9 mouse cellular contexts compared by ENCODE assay signal in genomic region chr16:65816059-65816458, GRCm38 (mm10). TPM values are rescaled to one million over a fixed set of nuclear protein-coding genes. Genes with fewer than 3 reads are reported as not detected.
DNase-seq lines count a peak whose midpoint lies in the region; ATAC-seq and TF ChIP-seq lines count a peak whose summit lies in the region.
"Had no signal": no experiment of that assay in that cellular context is flagged by ENCODE, and none has a peak within 500 bp of the region (broad histone marks: within the 10 kb centered on the region; RNA-seq: fewer than 3 reads in every experiment).

No protein-coding gene starts in this region.

- H3K27ac ChIP-seq in heart, embryonic 10.5 days = no peak overlapping the region
- H3K27ac ChIP-seq in forebrain, embryonic 12.5 days = no peak overlapping the region
- H3K27ac ChIP-seq in limb, embryonic 14.5 days (replicated peaks; ENCODE audit: low read depth, low read length) = no peak overlapping the region

- H3K4me1 ChIP-seq in heart, embryonic 10.5 days = peaks cover 5% of the 10 kb centered on the region
- peaks cover 9% of the 10 kb centered on the region for H3K4me1 ChIP-seq in forebrain, embryonic 12.5 days
- H3K4me1 ChIP-seq in limb, embryonic 14.5 days (ENCODE audit: control insufficient read depth, insufficient read depth, low read length) = 0 out of 2 replicates have a peak, but pooled peaks cover 2% of the 10 kb centered on the region

- peak overlapping the region; percentile 76; the same call in 1 of the 2 replicates for H3K4me3 ChIP-seq in heart, embryonic 10.5 days
- peak overlapping the region; percentile 63 for H3K4me3 ChIP-seq in forebrain, embryonic 12.5 days (replicated peaks)
- peak overlapping the region; percentile 55 for H3K4me3 ChIP-seq in limb, embryonic 14.5 days (replicated peaks; ENCODE audit: low read length)

- WGBS in heart, embryonic 10.5 days = 35% methylated on average over 3 of the region's 3 CpGs
- WGBS in forebrain, embryonic 12.5 days = 13% methylated on average over 3 of the region's 3 CpGs
- 31% methylated on average over 3 of the region's 3 CpGs for WGBS in limb, embryonic 14.5 days

- no peak for ATAC-seq in forebrain, embryonic 12.5 days (ENCODE audit: low FRiP score)
- no peak for ATAC-seq in limb, embryonic 14.5 days (ENCODE audit: low FRiP score, low read depth)
- no peak for ATAC-seq in inflammation-experienced regulatory T-cells, adult 6 months

- H3K27me3 ChIP-seq in heart, embryonic 10.5 days (ENCODE audit: insufficient read depth, poor library complexity, severe bottlenecking) = peaks cover 10% of the 10 kb centered on the region; the same call in 1 of the 2 replicates
- H3K27me3 ChIP-seq in forebrain, embryonic 12.5 days = peaks cover 9% of the 10 kb centered on the region
- peaks cover 9% of the 10 kb centered on the region; the same call in 1 of the 2 replicates for H3K27me3 ChIP-seq in limb, embryonic 14.5 days (ENCODE audit: control insufficient read depth, insufficient read depth, low read length)

- H3K36me3 ChIP-seq in heart, embryonic 10.5 days = no peaks in the 10 kb centered on the region
- H3K36me3 ChIP-seq in forebrain, embryonic 12.5 days (replicated peaks) = no peaks in the 10 kb centered on the region
- H3K36me3 ChIP-seq in limb, embryonic 14.5 days (ENCODE audit: control insufficient read depth, insufficient read depth, low read length) = no peaks in the 10 kb centered on the region

- H3K9ac ChIP-seq in forebrain, embryonic 12.5 days = no peak overlapping the region
- H3K9ac ChIP-seq in limb, embryonic 14.5 days (ENCODE audit: low read depth, low read length, severe bottlenecking) = peak overlapping the region; percentile 58

- peak overlapping the region; percentile 86 for H3K4me2 ChIP-seq in forebrain, embryonic 12.5 days
- H3K4me2 ChIP-seq in limb, embryonic 14.5 days (replicated peaks; ENCODE audit: low read depth, low read length, severe bottlenecking) = peak overlapping the region; percentile 83

- DNase-seq in heart, embryonic 10.5 days (ENCODE audit: low spot score) = no peak
- DNase-seq in heart, postnatal 10 days = no peak
- peak; percentile 63 for DNase-seq in 3T3-L1 (ENCODE audit: low read depth, low spot score)
- no peak for DNase-seq in limb, embryonic 14.5 days (ENCODE audit: low spot score)
- no peak for DNase-seq in cerebellum, adult 9-10 months
- DNase-seq in natural killer cell, adult 2 months (ENCODE audit: low spot score in 2 of 2) = no peak
- DNase-seq: cerebellum, adult 11-12 months had no signal

- TF ChIP-seq POLR2A in limb, embryonic 14.5 days (IDR thresholded peaks at IDR 0.05; ENCODE audit: borderline replicate concordance, extremely low read depth, insufficient read depth, insufficient read length) = no peak

- no peaks in the 10 kb centered on the region for H3K9me3 ChIP-seq in heart, embryonic 10.5 days
- H3K9me3 ChIP-seq in forebrain, embryonic 12.5 days = 0 out of 2 replicates have a peak, but pooled peaks cover 4% of the 10 kb centered on the region
- H3K9me3 ChIP-seq in limb, embryonic 14.5 days (ENCODE audit: control insufficient read depth, low read length) = peaks cover 6% of the 10 kb centered on the region; the same call in 1 of the 2 replicates

- intact Hi-C loops in heart, postnatal 10 days (cut with DNase I) = no loop called here

RNA-seq across cellular contexts. Expression of gene Vgll3, which starts 1.0 kb away (rescaled TPM):
- 1.5 and 2.3 TPM in 2 replicates for polyA plus RNA-seq in heart, embryonic 10.5 days (2016; fragmentation: Nextera tagmentation; extraction: Ambion mirVana)
- 1 to 10 TPM; 4.1 to 5.5 TPM for total RNA-seq in heart, postnatal 10 days (2021)
- 2.8 and 3.3 TPM in 2 replicates for polyA plus RNA-seq in forebrain, embryonic 12.5 days (2016; fragmentation: Nextera tagmentation; extraction: Ambion mirVana)
- polyA plus RNA-seq in limb, embryonic 14.5 days (2012; rRNA removed) = 16.6 and 22.7 TPM in 2 replicates
- polyA plus RNA-seq in limb, embryonic 14.5 days (2014; fragmentation: Nextera tagmentation; extraction: Ambion mirVana) = 26.5 and 26.9 TPM in 2 replicates
- polyA plus RNA-seq in inflammation-experienced regulatory T-cells, adult 6 months (2017; shearing (Covaris generic)) = not detected
